Mouse (Mus musculus) lung, postnatal 4 days (tissue): ENCODE data around the gene Olfr322.
"Not testable (repeated sequence)": the region's sequence is repeated elsewhere in the genome, so short reads cannot be mapped to it uniquely, and the experiment has no call there.

Source experiments
- DNase-seq, 2 experiments: peaks; one replicate each; pipeline ENCODE4 v3.0.0; 2021

Olfr322 gene

GRCm38 (mm10) chr11:58658596-58658995 lies at the start of gene Olfr322:
Gene Olfr322, plus strand, starts transcription at chr11:58658782.
- DNase-seq = no peak

- DNase-seq = no peak
These were observed 45.2 kb upstream of the Olfr322 start for GRCm38 (mm10) chr11:58613359-58613758.

- peak; percentile 8 to 69 for DNase-seq
These were observed 44.1 kb upstream of the Olfr322 start for GRCm38 (mm10) chr11:58614526-58614925.

GRCm38 (mm10) chr11:58615975-58616374 lies 42.6 kb upstream of the Olfr322 start, which contains the start of gene 2210407C18Rik:
Gene 2210407C18Rik, minus strand, starts transcription at chr11:58616075.
- no peak for DNase-seq

GRCm38 (mm10) chr11:58618369-58618768 lies 40.2 kb upstream of the Olfr322 start:
- DNase-seq = no peak

- DNase-seq = no peak
These were observed 39.8 kb upstream of the Olfr322 start for GRCm38 (mm10) chr11:58618793-58619192.

GRCm38 (mm10) chr11:58626146-58626545 lies 32.4 kb upstream of the Olfr322 start:
- no peak for DNase-seq

GRCm38 (mm10) chr11:58630401-58630800 lies 28.2 kb upstream of the Olfr322 start, which contains the start of gene Olfr323:
Gene Olfr323, minus strand, starts transcription at chr11:58630501.
- DNase-seq = no peak

- DNase-seq = no peak
These were observed 23.7 kb upstream of the Olfr322 start for GRCm38 (mm10) chr11:58634878-58635277.

- DNase-seq = peak; percentile 39 to 56
These were observed 22.1 kb upstream of the Olfr322 start for GRCm38 (mm10) chr11:58636376-58636977.

- no peak for DNase-seq
These were observed 20.3 kb upstream of the Olfr322 start for GRCm38 (mm10) chr11:58638176-58638701.

GRCm38 (mm10) chr11:58640272-58640867 lies 18.2 kb upstream of the Olfr322 start, which contains the start of gene Trim58:
Gene Trim58, plus strand, starts transcription at chr11:58640465.
- peak in 1 of 2 experiments; percentile 26 for DNase-seq

- no peak for DNase-seq
These were observed 17.5 kb upstream of the Olfr322 start for GRCm38 (mm10) chr11:58641057-58641456.

GRCm38 (mm10) chr11:58641638-58642358 lies 16.8 kb upstream of the Olfr322 start:
- no peak for DNase-seq

- peak in 1 of 2 experiments; percentile 28 for DNase-seq
These were observed 15.2 kb upstream of the Olfr322 start for GRCm38 (mm10) chr11:58643350-58643749.

- no peak for DNase-seq
These were observed 3.4 kb upstream of the Olfr322 start for GRCm38 (mm10) chr11:58655151-58655550.

- no peak for DNase-seq
These were observed 10.7 kb downstream of the Olfr322 start for GRCm38 (mm10) chr11:58669252-58669651.

GRCm38 (mm10) chr11:58671825-58672224 lies 13.2 kb downstream of the Olfr322 start:
- no peak for DNase-seq

- DNase-seq = no peak
These were observed 22.2 kb downstream of the Olfr322 start, which contains the start of gene Olfr320 for GRCm38 (mm10) chr11:58680799-58681198. Gene Olfr320, plus strand, starts transcription at chr11:58681099.

GRCm38 (mm10) chr11:58698862-58699261 lies 40.3 kb downstream of the Olfr322 start, which contains the start of gene Olfr319:
Gene Olfr319, plus strand, starts transcription at chr11:58699162.
- no peak for DNase-seq

GRCm38 (mm10) chr11:58709086-58709485 lies 50.5 kb downstream of the Olfr322 start:
- no peak for DNase-seq

- DNase-seq = not testable (repeated sequence)
These were observed 59.1 kb downstream of the Olfr322 start for GRCm38 (mm10) chr11:58717723-58718122.
